Mouse (Mus musculus): ENCODE results near the gene Afap1l2.

DNA sequence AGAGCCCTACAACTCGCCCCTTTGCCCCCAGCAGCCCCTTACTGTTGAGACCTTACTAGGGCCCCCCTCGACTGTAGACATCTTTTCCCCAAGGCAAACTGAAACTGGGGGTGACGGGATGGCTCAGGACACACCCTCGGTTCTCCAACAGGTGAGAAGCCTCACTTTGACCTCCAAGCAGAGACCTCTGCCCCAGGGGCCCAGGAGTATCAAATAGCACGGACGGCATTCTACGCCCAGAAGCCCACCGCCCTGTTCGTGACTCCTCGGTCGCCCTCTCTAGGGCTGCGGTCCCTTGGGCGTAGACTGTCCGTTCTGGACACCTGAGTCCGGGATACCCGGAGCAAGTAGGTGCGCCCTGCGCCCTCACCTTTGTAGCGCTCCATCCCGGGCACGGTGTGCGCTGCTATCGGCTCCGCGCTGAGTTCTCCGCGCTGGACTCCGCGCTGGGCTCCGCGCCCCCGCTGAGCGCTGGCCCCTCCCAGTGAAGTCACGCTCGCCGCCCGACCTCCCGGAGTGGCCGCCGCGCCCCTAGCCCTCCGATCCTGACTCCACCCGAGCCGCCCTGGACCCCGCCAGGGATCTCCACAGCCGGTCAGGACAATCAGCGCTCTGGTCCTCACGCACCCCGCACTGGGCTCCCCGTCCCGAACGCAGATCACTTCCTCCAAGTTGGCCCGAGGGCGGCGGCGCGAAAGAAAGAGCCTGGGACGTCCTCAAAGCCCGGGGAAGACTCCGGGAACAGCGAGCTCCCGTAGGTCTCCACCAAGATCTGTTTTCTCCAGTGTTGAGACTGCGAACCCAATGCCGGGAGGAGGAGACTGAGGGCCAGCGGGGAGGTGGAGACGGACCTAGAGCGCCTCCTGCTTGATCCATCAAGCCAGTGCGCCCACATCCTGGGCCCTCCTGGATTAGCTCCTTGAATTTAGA is at the start of gene Afap1l2:
- peak; percentile 48 for TF ChIP-seq CTCF (IDR thresholded peaks at IDR 0.05; ENCODE audit: extremely low read depth, insufficient read depth, low read length)
- TF ChIP-seq POLR2A (IDR thresholded peaks at IDR 0.05; ENCODE audit: extremely low read depth, insufficient read depth, low read length), result no peak
